Mouse (Mus musculus) CD4-positive helper T cell, adult 2 months (primary cell): Measurements from ENCODE around the gene Gadl1.

ENCODE experiments used
- DNase-seq: peaks from one replicate; pipeline ENCODE4 v3.0.0-alpha.2; 2012; ENCODE audit warnings: low read depth, missing footprints, low spot score

Gadl1 gene

DNA sequence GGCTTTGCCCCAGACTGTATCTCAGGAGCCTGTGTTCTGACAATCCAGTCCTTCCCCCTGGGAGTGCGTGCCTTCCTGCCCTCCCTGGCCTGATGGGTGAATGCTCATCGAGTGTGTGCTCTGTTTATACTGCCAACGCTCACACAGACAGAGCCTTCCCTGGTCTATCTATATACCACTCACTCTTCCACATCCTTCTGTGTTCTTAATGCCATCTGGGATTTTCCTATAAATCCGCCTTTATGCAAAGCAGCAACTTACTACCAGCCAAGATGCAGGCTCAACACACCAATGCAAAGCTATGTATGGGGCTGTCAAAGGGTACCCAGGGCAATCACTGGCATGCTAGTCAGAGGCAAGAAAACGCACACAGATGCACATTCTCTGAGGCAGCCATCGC, 176.7 kb downstream of the Gadl1 start:
- no peak for DNase-seq

DNA sequence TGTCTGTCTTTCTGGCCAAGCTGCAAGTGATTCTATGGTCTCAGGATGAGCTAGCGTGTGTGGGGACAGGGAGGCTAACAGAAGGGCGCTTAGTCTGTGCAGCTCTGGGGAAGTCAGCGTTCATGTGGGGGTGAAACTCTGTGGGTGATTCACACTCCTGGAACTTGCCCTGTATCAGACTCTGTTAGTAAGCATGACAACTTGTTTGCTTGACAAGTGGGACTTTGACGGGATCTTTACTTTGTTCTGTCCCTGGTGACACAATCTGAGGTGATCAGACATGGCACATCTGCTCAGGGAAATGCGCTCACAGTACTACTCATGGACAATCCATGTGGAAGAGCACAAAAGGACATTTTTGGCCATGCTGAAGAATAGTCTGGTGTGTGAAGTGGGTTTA, 178.0 kb downstream of the Gadl1 start:
- no peak for DNase-seq

DNA sequence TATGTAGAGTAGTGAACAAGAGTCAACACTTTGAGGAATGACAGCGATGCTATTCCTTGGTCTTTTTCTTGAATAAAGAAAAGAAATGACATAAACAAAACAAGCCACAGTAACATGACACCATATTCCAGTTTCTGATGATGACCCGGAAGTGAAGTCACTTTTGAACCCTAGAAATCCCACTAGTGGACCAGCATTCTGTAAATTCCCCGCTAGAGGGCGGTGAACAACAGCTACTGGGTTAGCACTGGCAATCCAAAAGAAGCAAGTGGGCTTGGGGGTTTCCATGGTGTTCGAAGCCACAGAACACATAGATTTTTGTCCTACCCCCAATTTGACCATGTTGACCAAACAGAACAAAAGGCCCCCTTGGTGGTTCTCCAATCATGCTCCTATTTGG, 178.6 kb downstream of the Gadl1 start:
- peak; percentile 79 for DNase-seq

DNA sequence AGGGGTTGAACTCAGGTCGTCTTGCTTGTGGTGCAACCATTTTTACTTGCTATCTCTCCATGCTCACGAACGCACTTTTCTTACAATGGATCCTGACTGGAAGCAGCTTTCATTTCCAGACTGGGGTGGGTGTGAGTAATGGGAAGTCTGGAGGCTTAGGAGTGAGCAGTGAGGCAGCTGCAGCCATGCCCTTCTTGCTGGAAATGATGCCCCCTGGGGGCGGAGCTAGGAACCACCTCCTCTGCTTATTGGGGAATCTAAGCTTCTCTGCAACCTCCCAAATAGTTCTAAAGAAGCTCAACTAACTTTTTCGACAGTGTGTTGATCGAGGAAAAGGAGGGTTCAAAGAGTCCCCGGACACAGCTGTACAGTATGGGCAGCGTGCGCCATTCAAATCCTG, 179.7 kb downstream of the Gadl1 start:
- peak; percentile 34 for DNase-seq

DNA sequence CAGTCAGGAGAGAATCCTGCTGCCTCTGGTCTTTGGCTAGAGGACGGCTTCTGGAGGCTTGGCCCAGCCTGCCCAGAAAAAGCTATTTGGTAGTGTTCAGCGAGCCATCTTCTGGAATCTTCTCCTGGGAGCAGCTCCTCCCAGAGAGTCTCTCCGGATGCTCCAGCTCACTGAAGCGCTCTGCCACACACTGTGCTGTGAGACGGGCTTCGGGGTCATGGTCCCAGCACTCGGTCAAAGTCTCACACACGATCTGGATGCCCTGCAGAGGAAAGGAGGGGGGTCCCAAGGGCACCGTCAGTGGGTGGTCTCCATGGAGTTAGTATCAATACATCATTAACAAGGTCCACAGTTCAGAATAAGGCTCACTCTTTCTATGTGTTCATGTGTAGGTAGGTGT, 181.0 kb downstream of the Gadl1 start:
- no peak for DNase-seq

DNA sequence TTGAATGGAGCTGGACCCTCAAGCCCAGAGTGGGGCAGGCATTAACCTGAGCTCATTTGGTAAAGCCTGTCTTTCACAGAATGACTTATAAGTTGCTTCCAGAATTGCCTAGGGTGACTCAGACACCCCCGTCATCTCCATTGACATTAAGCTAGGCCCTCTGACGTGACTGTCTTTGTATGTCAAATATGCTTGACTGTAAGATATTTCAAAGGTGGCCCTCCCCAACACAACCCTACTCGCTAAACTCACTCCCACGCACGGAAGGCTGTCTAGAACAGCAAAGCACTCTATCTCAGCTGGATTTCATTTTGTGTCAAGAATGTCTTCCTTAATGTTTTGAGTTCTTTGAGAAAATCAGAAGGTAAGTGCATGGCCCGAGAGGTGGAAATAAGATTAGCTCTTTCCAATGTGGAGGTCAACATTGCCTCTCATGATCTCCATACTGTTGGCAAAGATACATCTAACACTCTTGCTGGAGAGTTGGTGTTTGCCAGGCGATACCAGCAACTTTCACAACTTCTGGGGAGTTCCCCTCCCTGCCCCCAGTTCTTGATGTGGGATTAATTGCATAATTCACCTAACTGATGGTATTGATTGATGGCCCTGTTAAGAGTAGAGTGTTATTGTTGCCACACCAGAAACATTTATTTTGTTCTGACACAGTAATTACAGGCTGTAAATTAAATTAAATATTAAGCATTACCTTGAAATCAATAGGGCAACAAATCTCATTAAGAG, 182.0 kb downstream of the Gadl1 start:
- DNase-seq, result peak; percentile 79

DNA sequence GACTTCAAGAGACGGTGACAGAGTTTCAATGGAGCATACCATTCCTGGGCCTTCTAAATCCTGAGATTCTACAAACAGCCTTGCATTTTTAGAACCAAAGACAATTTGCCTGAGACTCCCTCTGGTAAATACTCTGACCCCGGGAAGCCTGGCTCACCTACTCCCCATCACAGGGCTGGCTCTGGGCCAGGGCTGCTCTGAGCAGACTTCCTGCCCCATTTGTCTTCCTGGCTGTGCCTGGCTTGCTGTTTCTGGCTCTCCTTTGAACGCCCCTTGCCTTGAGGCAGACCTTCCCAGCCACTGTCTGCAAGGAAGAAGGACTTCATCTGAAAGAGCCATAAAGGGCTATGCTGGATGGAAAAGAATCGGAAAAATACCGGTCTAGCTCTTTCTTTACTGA, 182.7 kb downstream of the Gadl1 start:
- DNase-seq, result peak; percentile 46

DNA sequence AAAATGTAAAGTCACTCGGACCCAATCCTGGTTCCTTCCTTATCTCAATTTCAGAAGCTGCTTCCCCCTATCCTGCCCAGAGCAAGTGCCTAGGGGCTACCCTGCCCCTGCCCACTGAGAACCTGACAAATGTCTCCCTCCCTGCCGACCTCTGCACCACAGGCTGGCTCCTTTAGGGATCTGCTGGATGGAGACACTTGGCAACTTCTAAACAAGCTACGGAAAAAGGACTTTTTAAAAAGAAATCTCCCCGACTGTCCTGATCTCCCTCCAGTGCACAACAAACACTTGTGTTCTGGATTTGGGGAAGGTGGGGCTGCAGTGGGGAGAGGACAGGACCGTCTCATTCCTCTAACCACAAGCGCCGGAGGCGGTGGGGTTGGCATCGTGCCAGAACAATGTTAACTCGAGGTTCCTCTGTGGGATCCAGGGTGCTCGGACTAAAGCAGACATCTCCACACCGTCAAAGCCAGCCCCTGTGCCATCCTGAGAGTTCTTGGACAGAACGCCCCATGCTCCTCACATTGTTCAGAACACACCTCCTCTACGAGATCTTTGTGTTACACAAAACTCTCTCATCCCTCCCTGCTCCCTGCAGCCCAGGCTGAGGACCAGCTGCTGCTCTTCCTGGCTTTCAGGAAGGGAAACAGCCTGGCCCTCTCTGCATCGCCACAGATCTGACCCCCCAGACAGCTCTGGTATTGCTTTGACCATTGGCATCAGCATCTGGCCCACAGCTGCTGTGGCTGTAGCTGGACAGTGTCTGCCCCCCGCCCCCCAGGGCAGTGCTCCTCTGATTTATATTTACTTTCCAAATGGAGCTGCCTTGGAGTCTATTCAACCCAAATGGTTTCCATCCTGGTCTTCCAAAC, 189.7 kb downstream of the Gadl1 start:
- DNase-seq, result no peak

DNA sequence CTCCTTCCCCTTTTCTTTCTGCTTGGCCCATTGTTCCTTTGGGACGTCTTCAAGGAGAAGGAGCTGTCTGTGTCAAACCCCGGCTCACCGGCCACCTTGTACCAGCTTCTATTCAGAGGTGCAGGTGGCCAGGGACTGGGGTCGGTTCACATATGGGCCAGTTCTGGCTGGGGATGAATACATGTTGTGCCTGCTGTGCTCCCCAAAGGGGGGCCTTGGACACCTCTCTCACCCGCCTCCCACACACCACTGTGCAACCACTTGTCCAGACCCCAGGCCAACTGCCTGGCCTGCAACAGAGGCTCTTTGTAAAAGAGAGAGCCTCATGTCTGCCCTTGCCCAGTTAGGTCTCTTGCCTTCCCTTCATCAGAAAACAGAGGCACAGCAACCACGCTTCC, 190.3 kb downstream of the Gadl1 start:
- no peak for DNase-seq

DNA sequence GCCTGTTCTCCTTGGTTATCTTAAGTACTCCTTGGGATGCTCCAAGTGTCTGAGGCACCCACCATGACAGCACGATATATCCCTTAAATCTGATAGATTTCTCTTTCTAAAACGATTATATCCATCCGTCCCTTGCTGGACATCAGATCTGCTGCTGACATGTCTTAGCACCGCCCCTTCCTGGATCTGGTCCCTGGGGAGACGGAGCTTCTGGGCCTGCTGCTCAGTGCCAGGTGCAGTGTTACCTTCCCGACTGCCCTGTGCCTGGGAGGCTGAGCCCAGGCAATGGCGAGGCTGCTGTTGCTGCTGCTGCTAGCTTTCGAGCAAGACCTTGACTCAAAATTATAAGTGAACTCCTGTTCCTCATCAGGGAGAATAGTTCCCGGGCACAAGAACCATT, 190.8 kb downstream of the Gadl1 start:
- no peak for DNase-seq

DNA sequence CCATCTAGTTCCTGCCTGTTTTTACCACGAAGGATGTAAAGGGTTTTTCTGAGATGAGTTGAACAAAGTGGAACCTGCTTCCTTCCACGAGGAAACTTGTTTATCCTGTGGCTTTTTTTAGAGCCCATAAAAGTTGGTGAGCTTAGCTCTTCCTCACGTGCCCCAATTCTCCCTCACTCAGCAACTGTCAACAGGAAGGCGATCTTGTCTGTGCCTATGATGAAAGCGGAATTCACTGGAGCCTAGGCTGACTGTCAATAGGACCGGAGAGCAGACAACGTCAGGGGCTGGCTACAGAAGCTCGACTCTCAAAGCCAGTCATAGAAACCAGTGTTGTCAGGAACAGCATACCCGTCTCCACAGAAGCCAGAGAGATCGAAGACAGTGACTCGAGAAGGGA, 192.6 kb downstream of the Gadl1 start:
- peak; percentile 47 for DNase-seq

DNA sequence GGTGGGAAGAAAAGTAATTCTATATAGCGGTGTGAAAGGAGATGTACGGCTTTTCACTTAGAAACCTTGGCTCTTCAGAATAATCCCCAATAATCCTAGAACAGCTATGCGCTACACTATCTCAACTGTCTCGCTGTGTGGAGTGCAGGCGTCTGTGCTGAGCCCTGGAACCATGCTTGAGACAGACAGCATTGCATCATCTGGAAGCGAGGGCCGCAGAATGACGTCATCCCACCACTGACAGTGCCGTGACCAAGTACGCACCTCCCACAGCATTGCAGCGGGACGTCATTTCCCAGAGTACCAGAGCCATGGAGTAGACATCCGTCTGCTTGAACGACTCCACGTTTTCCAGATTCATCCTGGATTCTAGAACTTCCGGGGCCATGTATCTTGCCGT, 195.5 kb downstream of the Gadl1 start:
- DNase-seq, result no peak

DNA sequence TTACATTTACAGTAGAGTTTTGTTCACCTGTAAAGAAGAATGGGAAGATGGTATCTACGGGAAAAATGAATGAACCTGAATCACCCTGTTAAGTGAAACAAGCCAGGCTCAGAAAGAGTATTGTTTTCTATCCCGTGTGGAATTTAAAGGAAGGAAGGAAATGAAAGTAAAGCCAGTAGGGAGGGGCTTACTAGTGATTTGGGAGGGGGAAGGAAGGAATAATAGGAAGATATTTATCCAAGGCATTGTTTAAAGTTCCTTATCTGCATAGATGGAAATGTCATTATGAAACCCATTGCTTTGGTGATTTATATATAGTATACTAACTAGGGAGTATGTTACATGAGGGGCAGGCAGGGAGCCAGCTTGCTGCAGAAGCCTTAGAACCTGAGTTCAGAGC, 199.5 kb downstream of the Gadl1 start:
- DNase-seq, result no peak

DNA sequence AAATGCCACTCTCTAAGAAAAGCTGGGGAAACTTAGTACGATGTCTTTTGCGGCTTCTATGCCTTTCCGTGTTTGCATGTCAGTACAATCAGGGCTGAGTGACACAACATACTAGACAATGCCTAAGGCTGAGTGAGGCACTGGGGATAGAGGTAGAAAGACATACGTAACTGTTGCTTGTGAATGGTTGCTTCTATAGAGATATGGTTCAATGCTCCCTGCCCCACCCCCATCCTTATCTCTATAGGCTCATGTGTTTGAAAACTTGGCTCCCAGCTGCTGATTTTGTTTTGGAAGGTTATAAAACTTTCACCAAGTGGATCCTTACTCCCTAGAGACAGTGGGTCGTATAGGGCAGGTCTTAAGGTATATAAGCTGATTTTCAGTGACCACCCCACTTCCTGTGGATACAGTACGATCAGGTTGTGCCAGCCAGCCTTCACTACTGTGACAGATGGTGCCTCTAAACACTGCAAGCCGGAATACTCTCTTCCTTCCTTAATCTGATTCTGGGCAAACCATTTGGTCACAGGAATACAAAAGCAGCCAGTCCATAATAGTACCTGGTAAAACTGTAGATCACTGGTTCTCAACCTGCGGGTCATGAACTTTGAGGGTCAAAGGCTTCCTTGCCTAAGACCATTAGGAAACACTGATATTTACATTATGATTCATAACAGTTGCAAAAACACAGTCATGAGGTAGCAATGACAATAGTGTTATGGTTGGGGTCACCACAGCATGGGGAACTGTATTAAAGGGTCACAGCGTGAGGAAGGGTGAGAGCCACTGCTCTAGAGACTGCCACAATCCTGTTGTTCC, 202.1 kb downstream of the Gadl1 start:
- DNase-seq, result no peak

DNA sequence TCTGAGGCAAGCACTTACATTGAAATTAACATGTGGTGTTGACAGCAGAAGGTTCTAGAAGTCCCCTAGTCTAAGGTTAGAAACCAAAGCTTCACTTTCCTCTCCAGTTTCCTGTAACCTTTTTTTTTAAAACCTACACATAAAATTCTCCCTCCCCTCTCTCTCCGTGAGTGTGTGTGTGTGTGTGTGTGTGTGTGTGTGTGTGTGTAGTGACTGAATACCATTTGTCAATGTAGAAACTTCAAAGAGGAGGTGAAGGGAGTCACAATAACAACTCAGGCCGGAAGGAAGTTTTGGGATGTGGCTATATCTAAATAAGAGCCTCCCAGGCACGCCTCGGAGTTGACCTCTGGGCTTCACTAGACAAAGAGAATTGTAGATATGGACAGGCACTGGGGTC, 205.1 kb downstream of the Gadl1 start:
- DNase-seq, result peak; percentile 84

DNA sequence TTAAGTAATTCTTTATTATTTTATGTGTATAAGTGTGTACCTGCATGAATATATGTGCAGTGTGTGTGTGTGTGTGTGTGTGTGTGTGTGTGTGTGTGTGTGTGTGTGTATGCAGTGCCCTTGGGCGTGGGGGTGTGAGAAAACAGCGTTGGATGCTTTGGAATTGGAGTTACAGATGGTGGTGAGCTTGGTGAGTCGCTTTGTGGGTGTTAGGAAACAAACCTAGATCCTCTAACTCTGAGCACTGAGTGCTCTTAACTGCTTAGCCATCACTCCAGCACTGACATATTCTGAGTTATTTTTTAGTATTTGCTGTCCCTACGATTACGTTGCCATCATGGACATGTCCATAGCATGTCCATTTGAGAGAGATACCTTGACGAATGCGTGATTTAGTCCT, 206.6 kb downstream of the Gadl1 start:
- no peak for DNase-seq

DNA sequence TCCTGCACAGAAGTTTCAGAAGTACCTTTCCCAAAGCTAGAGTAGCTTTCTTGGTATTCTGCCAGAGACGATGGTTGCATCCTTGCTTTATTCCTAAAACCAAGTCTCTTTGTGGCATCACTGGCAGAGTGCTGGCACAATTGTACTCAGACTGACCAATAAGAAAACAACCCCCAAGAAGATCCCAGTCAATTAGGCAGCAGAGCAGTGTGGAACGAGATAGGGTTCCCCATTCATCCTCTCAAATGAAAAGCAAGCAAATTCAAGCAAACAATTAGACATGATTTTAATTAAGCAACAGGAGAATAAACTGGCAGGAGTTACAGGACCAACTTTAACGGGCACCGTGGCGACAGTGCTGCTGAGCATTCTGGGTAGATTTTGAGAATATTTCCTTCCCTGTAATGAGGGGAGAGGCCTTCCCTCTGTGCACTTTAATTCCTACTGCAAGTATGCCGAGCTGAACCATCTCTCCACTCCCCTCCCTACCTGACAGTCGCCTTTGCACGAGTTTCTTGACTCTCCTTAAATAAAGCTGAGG, 209.1 kb downstream of the Gadl1 start:
- no peak for DNase-seq

DNA sequence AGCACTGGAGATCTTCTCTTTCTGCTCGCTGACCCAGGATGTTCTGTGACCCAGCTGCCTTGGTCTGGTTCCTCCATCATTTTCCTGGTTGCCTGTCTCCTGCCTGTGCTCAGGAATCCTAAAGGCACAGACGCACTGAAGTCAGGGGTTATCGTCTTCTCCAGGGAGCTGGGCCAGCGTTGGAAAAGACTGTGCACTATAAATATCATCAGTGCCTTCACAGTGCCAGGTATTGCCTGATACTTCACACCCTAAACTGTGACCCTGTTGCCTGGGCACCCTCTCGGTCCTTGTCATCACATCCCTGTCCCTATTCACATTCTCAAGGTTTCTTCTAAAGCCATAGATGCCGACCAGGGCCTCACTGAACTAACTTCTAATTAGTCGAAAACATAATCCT, 210.7 kb downstream of the Gadl1 start:
- DNase-seq, result no peak

DNA sequence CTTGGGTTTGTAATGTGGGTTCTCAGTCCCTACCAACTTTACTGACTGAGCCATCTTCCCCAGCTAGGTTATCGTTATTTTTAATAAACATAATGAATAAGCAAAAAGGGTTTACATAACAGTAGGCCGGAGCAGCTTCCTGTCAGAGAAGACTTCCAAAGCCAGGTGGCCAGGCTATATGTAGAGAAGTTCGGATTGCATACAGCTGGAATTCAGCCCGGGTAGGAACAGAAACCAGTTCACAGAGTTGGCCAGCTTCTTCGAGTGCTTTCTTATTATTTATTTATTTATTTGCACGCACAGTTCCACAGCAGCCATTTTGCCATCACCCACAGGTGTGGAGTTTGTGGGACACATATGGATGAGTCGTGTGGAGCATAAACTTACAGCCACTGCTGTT, 212.2 kb downstream of the Gadl1 start:
- no peak for DNase-seq

DNA sequence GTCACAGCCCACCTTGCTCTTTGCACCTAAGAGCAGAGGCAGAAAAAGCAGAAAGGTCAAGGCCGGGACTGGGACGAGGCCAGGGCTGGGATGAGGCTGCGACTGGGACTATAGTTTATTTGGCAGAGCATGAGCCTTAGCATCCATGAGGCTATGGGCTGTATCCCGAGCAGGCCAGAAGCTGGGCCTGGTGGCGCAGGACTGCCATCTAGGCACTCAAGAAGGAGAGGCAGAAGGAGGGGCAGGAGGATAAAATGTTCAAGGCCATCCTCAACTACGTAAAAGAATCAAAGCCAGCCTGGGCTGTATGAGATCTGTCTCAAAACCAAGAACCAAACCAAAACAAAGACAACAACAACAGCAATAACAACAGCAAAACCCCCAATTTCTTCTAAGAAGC, 213.3 kb downstream of the Gadl1 start:
- no peak for DNase-seq

DNA sequence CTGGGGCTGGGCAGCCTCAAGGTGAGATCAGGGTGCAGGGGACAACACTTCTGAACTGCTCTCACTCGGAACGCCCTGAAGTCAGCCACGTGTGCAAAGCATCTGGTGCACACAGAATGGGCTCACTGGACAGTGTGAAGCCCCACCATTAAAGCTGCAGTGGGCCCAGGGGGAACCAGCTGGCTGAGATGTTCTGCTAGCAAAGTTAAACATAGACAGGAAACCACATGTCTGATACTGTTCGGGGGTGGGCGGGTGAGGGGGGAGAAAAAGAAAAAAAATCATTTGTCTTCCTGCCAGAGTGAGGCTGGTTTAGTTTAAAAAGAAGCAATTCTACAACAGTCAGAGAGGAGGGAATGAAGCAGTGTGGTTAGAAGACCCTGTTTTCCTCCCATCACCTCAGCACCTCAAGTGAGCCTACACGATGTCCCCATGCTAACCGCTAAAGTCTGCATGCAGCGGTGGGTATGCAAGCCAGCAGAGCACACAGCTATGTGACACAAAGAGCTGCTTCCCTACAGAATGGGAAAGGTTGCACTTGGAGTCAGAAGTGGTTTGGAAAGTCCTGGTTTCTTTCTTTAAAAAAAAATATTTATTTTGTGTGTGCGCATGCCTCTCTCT, 213.8 kb downstream of the Gadl1 start:
- DNase-seq, result peak; percentile 73
